Mouse (Mus musculus) heart, postnatal 14 days (tissue): ENCODE results near the gene Zfp989. TPM values are rescaled to one million over a fixed set of nuclear protein-coding genes. Genes with fewer than 3 reads are reported as not detected.
"Not testable (repeated sequence)": the region's sequence is repeated elsewhere in the genome, so short reads cannot be mapped to it uniquely, and the experiment has no call there.

Source experiments
- DNase-seq, 2 experiments: peaks; one replicate each; pipeline ENCODE4 v3.0.0; 2021 to 2022
- intact Hi-C: fragments of 180-260 bp; cut with DNase I; formaldehyde crosslinking; loops from one replicate; pipeline ENCODE4 v1.15.1; 2025
- long read RNA-seq, 2 experiments: library from polyadenylated mRNA; stranded (forward); transcript quantifications; one replicate each; pipeline ENCODE4 v2.0.0; 2021
- total RNA-seq, 2 experiments: library from RNA; stranded (reverse); gene quantifications; 2 replicates each; pipeline ENCODE4 v1.2.3; 2021

The Zfp989 gene
- under 1 TPM in 1 of 2 experiments, not detected in 1; 0.66 TPM for total RNA-seq
- long read RNA-seq, experiment 1: 0 reads
- long read RNA-seq, experiment 2: 0 reads

- DNase-seq, intact Hi-C loops: not testable (repeated sequence)
These were observed at the start of gene Zfp989 for GRCm38 (mm10) chr4:146971757-146972156. Gene Zfp989, plus strand, starts transcription at chr4:146971976.

GRCm38 (mm10) chr4:146932311-146933082, 39.3 kb upstream of the Zfp989 start:
- DNase-seq: no peak

GRCm38 (mm10) chr4:146941691-146942090, 30.1 kb upstream of the Zfp989 start:
- intact Hi-C loops, DNase-seq: not testable (repeated sequence)

More at GRCm38 (mm10) chr4:146932311-146933082, 39.3 kb upstream of the Zfp989 start:
- intact Hi-C loops: no loop called here

GRCm38 (mm10) chr4:146976581-146976980, 4.8 kb downstream of the Zfp989 start:
- intact Hi-C loops, DNase-seq: not testable (repeated sequence)

- intact Hi-C loops, DNase-seq: not testable (repeated sequence)
These were observed 46.6 kb downstream of the Zfp989 start for GRCm38 (mm10) chr4:147018400-147018799.

GRCm38 (mm10) chr4:147021550-147021949, 49.8 kb downstream of the Zfp989 start, which contains the start of gene Rex2:
Gene Rex2, plus strand, starts transcription at chr4:147021850.
- DNase-seq, intact Hi-C loops: not testable (repeated sequence)

GRCm38 (mm10) chr4:147026374-147026773, 54.6 kb downstream of the Zfp989 start:
- DNase-seq, intact Hi-C loops: not testable (repeated sequence)

GRCm38 (mm10) chr4:147031308-147032036, 59.7 kb downstream of the Zfp989 start:
- DNase-seq: not testable (repeated sequence)

More at GRCm38 (mm10) chr4:147031308-147032036, 59.7 kb downstream of the Zfp989 start:
- intact Hi-C loops: not testable (repeated sequence)

Other genes with a start within 250 kb of the Zfp989 start
- not detected for gene Gm21411, start 62.4 kb upstream of the Zfp989 start, total RNA-seq
- 1 to 10 TPM in 1 of 2 experiments, under 1 TPM in 1; 0.78 to 1.1 TPM for gene Rex2, start 49.9 kb downstream of the Zfp989 start, total RNA-seq
- gene Zfp991, start 160.1 kb downstream of the Zfp989 start, total RNA-seq: 1 to 10 TPM; 7.4 to 7.7 TPM